Mouse (Mus musculus) left cerebral cortex, postnatal 36 days (tissue): ENCODE data around the gene Tnp1. TPM values are rescaled to one million over a fixed set of nuclear protein-coding genes. Genes with fewer than 3 reads are reported as not detected.

Source experiments
- DNase-seq, 2 experiments: peaks; one replicate each; pipeline ENCODE4 v3.0.0; 2021 to 2022; ENCODE audit warnings: low spot score in 2 of 2, mixed read lengths in 1 of 2
- intact Hi-C: fragments of 180-260 bp; cut with DNase I; formaldehyde crosslinking; loops from one replicate; pipeline ENCODE4 v1.15.1; 2025
- total RNA-seq, 2 experiments: library from RNA; stranded (reverse); gene quantifications; 2 replicates each; pipeline ENCODE4 v1.2.3; 2021

Tnp1 gene
- not detected for total RNA-seq

DNA sequence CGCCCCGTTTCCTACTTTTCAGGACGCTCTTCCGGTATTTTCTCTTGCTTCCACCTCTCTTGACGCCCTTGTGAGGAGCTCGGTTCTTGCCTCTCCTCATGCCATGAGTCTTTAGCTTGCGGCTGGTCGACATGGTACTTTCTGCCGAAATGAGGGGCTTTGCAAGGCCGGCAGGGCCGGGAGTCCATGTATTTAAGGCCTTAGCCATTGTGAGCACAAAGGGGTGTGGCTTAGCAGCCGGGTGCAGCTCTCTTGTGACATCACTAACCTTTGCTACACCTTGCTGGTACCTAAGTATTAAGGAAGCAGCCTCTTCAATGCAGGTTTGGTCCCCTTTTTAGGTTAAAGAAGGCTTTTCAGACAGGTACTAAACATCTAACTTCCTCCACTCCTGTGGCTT, at the start of gene Tnp1:
Tnp1 (minus strand) TSS at position 179 of the 400 bp plus-strand sequence.
- intact Hi-C loops = no loop called here

GRCm38 (mm10) chr1:73064336-73064735, 48.6 kb upstream of the Tnp1 start:
- DNase-seq = peak; percentile 15
- intact Hi-C loops = no loop called here

More for the DNA sequence above, at the start of gene Tnp1:
- DNase-seq = no peak

GRCm38 (mm10) chr1:73061491-73062233, 46.0 kb upstream of the Tnp1 start:
- intact Hi-C loops = no loop called here
- no peak for DNase-seq

DNA sequence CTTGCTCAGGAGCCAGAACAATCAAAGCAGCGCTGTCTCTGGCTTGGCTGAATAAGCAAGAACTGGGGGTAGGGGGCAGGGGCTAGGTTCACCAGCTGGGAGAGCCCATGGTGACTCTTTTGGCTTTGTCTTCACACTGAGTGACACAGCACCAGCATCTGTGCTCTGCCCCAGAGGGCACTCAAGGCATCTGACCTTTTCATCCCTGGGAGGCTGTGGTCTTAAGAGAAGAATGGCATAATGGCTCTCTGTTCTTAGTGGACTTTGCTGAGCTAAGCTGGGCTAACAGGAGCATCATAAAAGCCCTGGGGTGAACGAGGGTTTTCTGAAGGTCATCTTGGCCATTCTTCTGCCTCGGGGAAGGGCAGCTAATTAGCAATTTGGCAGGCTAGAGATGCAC, 44.6 kb upstream of the Tnp1 start:
- no peak for DNase-seq
- intact Hi-C loops = no loop called here

DNA sequence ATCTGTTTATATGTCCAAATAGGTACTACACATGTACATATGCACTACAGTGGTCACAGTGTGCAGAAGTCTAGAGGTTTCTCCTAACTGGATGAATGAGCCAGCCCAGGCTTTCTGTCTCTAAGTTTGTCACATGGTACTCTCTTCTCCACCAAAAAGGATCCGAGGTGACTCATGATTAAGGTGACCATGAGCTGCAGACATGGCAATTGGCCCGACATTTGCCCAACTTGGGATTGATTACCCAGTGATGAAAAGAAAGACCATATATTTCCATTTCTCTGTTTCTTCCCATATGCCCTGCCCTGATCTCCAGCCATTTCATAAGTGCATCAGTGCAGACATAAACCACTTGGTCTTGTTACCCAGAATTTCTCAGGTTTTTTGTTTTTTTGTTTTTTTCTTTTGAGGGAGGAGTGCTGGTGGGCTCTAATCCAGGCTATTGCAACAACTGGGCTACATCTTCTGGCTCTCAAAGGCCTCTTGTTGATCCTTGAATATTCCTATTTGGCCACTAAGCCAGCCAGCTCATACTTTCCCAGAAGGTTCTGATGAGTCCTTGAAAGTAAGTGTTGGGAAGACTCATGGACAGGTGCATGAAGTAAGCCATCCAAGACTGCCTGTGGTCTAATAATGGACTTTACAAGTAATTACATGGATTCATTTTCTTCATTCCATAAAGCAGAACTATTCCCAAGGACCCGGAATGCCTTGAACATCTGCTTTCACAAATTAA, 40.7 kb upstream of the Tnp1 start:
- intact Hi-C loops = no loop called here

DNA sequence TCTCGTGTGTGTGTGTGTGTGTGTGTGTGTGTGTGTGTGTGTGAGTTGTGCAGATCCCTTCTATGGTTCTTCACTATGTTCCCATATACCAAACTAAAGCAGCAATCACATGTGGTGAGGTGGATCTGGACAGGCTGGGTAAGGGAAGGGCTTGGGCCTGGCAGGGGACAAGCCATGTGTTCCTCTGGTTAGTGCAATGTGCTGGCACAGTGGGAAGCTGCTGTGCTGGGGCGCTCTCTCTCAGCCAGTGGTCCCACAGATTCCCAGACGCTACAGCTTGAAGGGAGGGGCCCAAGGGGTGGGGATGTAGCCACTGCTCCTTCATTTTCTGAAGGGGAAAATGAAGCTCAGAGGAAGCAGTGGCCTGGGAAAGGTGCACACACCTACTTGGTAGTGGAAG, 40.1 kb upstream of the Tnp1 start:
- no peak for DNase-seq
- intact Hi-C loops = no loop called here

More for the DNA sequence above, 40.7 kb upstream of the Tnp1 start:
- no peak for DNase-seq

DNA sequence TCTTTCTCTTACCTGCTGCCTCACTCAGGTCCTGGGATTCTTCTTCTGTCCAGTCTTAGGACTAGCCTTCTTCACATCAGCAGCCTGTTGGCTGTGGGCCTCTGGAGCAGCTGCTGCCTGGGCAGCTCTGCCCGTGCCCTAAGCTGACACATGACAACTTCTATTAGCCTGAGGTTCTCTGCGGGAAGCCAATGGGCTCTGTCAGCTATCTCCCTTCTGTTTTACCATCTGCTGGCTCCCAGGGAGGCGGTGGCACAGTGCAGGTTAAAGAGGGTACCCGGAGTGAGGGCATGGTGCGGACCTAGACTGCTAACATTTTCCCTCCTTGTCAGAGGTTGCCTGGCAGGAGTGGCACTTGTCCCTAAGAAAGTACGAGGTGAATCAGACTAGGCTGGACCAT, 39.5 kb upstream of the Tnp1 start:
- no peak for DNase-seq
- intact Hi-C loops = no loop called here

GRCm38 (mm10) chr1:73053545-73054326, 38.0 kb upstream of the Tnp1 start:
- intact Hi-C loops = no loop called here
- DNase-seq = no peak

- intact Hi-C loops = no loop called here
- DNase-seq = no peak
These were observed 31.4 kb upstream of the Tnp1 start for GRCm38 (mm10) chr1:73046896-73047672.

GRCm38 (mm10) chr1:73045948-73046685, 30.4 kb upstream of the Tnp1 start:
- intact Hi-C loops = no loop called here
- DNase-seq = no peak

GRCm38 (mm10) chr1:73043671-73044070, 28.0 kb upstream of the Tnp1 start:
- intact Hi-C loops = no loop called here
- no peak for DNase-seq

DNA sequence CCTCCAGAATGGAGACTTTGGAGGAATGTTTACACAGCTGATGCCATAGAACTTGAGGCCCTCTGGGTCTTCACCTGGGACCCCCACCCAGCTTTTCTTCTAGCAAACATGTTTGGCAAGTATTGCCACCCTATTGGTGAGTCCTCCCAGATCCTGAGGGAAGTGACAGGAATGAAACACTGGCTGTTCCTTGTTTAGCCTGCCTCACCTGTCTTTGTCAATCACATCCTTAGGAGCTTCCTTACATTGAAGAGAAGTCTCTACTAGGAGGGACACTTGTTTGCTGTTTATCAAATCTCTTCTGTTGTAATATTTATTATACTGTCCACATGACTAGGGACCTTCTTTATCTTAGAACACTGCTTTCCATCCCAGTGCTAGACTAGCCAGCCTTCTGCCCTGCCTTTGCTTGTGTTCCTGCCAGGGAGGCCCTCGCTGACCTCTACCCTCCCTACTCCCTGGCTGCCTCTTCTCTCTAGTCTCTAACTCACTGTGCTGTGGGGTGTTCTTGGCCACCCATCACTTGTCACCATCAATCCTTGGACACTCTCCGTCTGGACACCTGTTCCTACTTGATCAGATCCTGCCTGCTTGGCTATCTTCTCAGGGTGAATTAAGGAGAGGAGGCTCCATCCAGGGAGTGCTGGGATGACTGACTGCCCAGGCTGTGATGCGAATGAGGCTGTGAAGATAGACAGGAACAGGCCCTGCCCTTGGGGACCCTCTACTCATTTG, 25.1 kb upstream of the Tnp1 start:
- no peak for DNase-seq
- intact Hi-C loops = no loop called here

GRCm38 (mm10) chr1:73038532-73038931, 22.8 kb upstream of the Tnp1 start:
- intact Hi-C loops = no loop called here

DNA sequence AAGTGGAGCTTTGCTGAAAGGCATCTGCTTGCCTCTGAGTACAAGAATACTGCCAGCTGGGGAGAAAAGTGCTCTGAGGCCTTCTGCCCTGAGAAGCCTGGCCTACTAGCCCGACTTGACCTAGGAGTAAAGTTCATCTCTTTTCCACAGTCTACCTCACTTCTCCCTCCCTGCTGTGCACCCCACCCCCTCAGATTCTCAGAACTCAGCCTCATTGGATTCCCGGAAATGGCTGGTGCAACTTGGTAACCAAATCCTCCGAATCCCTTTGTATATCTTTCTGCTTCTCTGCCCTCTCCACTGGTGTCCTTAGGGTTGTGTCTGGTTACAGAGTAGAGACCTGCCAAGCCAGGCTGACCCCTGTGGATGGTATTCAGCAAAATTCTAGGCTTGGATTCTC, 20.8 kb upstream of the Tnp1 start:
- DNase-seq = no peak
- intact Hi-C loops = no loop called here

More at GRCm38 (mm10) chr1:73038532-73038931, 22.8 kb upstream of the Tnp1 start:
- DNase-seq = no peak

- intact Hi-C loops = no loop called here
- no peak for DNase-seq
These were observed 20.0 kb upstream of the Tnp1 start for GRCm38 (mm10) chr1:73035726-73036125.

DNA sequence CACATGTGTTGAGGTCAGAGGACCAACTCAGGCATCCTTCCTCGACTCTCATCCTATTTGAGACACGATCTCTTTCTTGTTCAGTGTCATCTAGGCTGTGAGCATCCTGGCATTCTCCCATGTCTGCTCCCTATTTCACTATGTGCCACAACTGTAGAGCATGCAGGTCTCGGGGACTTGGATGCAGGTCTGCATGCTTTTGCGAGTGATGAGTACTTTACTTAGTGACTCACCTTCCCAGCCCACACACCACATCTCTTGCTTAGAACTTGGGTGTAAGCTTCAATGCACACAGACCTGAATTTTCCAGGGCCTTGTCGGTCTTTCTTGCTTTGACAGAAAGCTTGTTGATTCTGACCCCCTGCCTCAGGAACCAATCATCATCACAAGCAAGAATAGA, 16.8 kb upstream of the Tnp1 start:
- intact Hi-C loops = no loop called here

DNA sequence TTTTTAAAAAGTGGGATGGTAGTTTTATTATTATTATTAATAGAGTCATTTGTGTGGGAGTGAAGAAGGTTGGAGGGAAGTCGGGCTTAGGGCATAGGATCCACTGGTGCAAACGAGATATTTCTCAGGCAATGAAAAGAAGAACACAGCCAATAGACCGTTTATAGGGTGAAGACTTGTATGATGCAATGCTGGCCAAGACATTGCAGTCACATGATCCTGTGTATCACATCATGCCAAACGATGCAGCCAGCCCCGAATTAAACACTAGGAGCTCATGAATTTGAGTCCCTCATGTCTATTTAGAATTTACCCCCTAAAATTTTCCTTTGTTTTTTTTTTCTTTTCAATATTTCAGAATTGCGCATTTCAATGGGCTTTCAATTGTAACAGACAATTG, 13.0 kb upstream of the Tnp1 start:
- intact Hi-C loops = no loop called here
- no peak for DNase-seq

More for the DNA sequence above, 16.8 kb upstream of the Tnp1 start:
- no peak for DNase-seq

- DNase-seq = no peak
- intact Hi-C loops = no loop called here
These were observed 11.7 kb upstream of the Tnp1 start for GRCm38 (mm10) chr1:73027381-73027780.
